Mouse (Mus musculus) liver, postnatal 0 days (tissue): ENCODE results near the gene Fgf9. TPM values are rescaled to one million over a fixed set of nuclear protein-coding genes. Genes with fewer than 3 reads are reported as not detected.

ENCODE experiments used
- ATAC-seq: fragments of 200-750 bp; cut with Nextera tagmentation; 2 replicates; pipeline ENCODE4 v1.8.0; 2017; ENCODE audit warnings: mild to moderate bottlenecking, moderate library complexity
- DNase-seq: peaks from one replicate; pipeline ENCODE4 v3.0.0-alpha.2; 2016
- H3K27ac ChIP-seq: fragments of 300-500 bp; sonication (generic); 2 replicates; pipeline ENCODE4 v1.5.1; 2014; ENCODE audit warnings: antibody characterized with exemption, moderate library complexity, mild to moderate bottlenecking, low read depth
- H3K27me3 ChIP-seq: fragments of 300-500 bp; sonication (generic); 2 replicates; pipeline ENCODE4 v1.6.1; 2014; ENCODE audit warnings: low read length, control low read depth, mixed read lengths; ENCODE audit not compliant: insufficient read depth
- H3K36me3 ChIP-seq: fragments of 300-500 bp; sonication (generic); replicated peaks from 2 replicates; pipeline ENCODE4 v1.6.1; 2014; ENCODE audit warnings: mild to moderate bottlenecking, control low read depth, low read length, moderate library complexity, mixed read lengths; ENCODE audit not compliant: insufficient read depth
- H3K4me1 ChIP-seq: fragments of 300-500 bp; sonication (generic); 2 replicates; pipeline ENCODE4 v1.6.1; 2014; ENCODE audit warnings: antibody characterized with exemption, mild to moderate bottlenecking, control low read depth; ENCODE audit not compliant: insufficient read depth
- H3K4me2 ChIP-seq: fragments of 300-500 bp; sonication (generic); 2 replicates; pipeline ENCODE4 v1.6.1; 2014; ENCODE audit warnings: low read depth, mild to moderate bottlenecking, low read length, moderate library complexity, mixed read lengths
- H3K4me3 ChIP-seq: fragments of 300-500 bp; sonication (generic); 2 replicates; pipeline ENCODE4 v1.5.1; 2014; ENCODE audit warnings: low read depth, low read length
- H3K9ac ChIP-seq: fragments of 300-500 bp; sonication (generic); replicated peaks from 2 replicates; pipeline ENCODE4 v1.6.1; 2014; ENCODE audit warnings: mild to moderate bottlenecking, moderate library complexity
- H3K9me3 ChIP-seq: fragments of 300-500 bp; sonication (generic); 2 replicates; pipeline ENCODE4 v1.6.1; 2016; ENCODE audit warnings: mild to moderate bottlenecking, control low read depth, low read length, mixed read lengths
- CTCF ChIP-seq: sonication (generic); IDR thresholded peaks from 2 replicates; pipeline ENCODE4 v1.5.1; 2016; ENCODE audit warnings: antibody characterized with exemption, low read depth
- EP300 ChIP-seq: IDR thresholded peaks from 2 replicates; pipeline ENCODE4 v1.6.1; 2016; ENCODE audit warnings: antibody characterized with exemption, low read depth, mild to moderate bottlenecking
- WGBS: fragments of 180-500 bp; shearing (Covaris S2); extraction: QIAGEN DNeasy Blood & Tissue Kit; methylation state at CpG from one replicate; pipeline ENCODE4 v1.1.7; 2014; ENCODE audit not compliant: insufficient replicate concordance; 5-methylcytosine and 5-hydroxymethylcytosine counted together
- polyA plus RNA-seq: library from polyadenylated mRNA; unstranded; fragments of >200 nt; fragmentation: Nextera tagmentation; extraction: Ambion mirVana; gene quantifications from 2 replicates; pipeline ENCODE4 v1.2.1, GENCODE M21; 2015

The Fgf9 gene
- polyA plus RNA-seq, 1 experiment from 2014 or later = 0.20 TPM

- ATAC-seq (no peak), DNase-seq (no peak)
- no peaks in the 10 kb centered on the region for H3K4me1 ChIP-seq
These were observed 90.3 kb downstream of the Fgf9 start for GRCm38 (mm10) chr14:58160624-58161023.

More at GRCm38 (mm10) chr14:58160624-58161023, 90.3 kb downstream of the Fgf9 start:
- H3K9me3 ChIP-seq = no peaks in the 10 kb centered on the region
- no peaks in the 10 kb centered on the region for H3K36me3 ChIP-seq
- no peak overlapping the region for H3K9ac ChIP-seq
- H3K27me3 ChIP-seq = no peaks in the 10 kb centered on the region
- no peak overlapping the region for H3K4me2 ChIP-seq
- no peak overlapping the region for H3K4me3 ChIP-seq
- H3K27ac ChIP-seq = no peak overlapping the region
- WGBS = 88% methylated on average over 1 of the region's 1 CpGs
- TF ChIP-seq EP300 (no peak), CTCF (no peak)

Other genes with a start within 250 kb of the Fgf9 start
- gene Ska3, start 244.4 kb upstream of the Fgf9 start, polyA plus RNA-seq = 5.5 and 7.0 TPM in 2 replicates
- gene Mrpl57, start 244.3 kb upstream of the Fgf9 start, polyA plus RNA-seq = 160 and 163 TPM in 2 replicates
- gene Zdhhc20, start 180.3 kb upstream of the Fgf9 start, polyA plus RNA-seq = 10.0 and 12.9 TPM in 2 replicates
- 37.2 and 37.6 TPM in 2 replicates for gene Micu2, start 71.3 kb upstream of the Fgf9 start, polyA plus RNA-seq